Mouse (Mus musculus): Measurements from ENCODE around the gene Kcnb1.

Gene Kcnb1

DNA sequence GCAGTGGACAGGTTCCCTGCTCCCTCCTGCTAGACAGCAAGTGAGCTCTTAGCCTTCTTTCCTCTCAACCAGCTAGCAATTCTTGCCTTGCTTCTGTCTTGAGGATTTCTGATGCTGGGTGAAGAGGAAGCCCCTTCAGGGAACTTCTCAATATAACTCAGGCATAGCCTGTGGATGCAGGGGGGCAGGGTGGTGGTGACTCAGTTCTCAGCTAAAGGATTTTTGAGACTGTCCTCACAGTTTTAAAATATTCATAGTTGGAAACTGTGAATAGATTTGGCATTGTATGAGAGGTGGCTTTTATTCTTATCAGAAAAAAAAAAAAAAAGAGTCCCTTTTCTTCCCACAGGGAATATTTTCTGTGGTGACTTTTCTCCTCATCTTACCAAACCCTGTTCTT, 129.2 kb downstream of the Kcnb1 start:
- DNase-seq (ENCODE audit: low spot score in 2 of 2): no peak

DNA sequence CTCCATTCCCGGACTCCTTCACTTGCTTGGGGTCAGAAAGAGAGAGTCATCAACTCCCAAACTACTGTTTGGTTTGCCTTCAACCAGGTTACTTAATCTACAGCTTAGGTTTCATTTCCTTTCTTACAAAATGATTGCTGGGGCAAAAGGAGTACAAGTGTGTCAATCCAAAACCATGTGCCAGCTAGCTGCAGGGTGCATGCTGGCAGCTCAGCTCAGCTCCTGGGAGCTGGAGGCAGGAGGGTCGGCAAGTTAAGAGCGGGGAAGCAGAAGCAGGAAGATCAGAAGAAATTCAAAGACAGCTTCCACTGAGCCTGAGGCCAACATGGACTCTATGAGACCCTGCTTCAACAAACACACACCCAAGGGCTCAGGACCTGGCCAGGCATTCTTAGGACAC, 129.6 kb downstream of the Kcnb1 start:
- no peak for DNase-seq (ENCODE audit: low spot score in 2 of 2)

DNA sequence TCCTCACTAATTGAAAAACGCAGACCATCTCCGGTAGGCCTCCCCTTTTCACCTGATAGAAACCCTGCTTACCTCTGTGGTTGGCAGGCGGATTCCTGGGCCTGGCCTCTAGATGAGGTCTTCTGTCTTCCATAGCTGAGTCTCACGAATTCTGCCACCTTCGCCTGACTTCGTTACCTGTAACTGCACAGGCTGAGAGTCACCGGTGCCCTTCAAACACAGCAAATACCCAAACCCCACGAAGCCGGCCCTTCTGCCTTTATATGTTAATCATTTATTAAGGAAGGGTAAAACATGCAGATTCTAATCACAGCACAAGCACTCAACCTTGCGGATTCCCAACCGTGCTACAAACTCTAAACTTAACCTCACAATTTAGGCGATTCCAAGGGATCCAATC, 130.0 kb downstream of the Kcnb1 start:
- DNase-seq (ENCODE audit: low spot score in 2 of 2): no peak

DNA sequence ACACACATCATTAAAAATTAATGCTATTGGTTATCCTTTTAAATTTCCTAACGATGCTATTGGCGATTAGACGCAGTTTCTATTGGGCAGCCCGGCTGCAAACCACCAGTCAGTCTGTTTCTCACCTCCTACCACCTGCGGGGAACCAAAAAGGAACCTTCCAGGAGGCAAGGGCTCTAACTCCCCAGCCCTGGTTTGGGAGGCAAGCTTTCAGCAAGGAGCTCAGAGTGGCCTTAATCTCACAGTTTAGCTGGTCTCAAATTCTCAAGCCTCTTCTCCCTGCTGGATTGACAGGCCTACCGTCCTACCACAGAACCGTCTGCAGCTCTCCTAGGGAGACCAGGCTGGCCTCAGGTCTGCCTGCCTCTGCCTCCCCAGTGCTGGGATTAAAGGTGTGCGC, 130.4 kb downstream of the Kcnb1 start:
- DNase-seq (ENCODE audit: low spot score in 2 of 2): no peak

DNA sequence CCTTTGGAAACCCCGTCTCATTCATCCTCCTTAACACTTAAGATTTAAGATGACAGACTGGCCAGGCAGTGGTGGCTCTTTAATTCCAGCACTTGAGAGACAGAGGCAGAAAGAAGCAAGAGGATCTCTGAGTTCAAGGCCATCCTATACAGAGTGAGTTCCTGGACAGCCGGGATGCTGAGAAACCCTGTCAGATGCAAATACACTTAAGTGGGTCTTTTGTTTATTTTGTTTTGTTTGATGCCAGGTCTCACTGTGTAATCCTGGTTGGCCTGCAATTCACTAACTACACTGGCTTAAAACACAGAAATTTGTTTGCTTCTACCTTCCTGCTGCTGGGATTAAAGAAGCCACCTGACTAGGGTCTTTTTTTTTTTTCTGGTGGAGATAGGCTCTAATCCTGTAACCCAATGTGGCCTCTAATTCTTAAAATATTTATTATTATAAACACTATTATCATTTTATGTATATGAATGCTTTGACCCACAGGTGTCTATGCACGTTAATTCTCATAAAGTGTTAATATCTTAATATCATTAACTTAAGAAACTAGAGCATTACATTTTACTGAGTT, 131.1 kb downstream of the Kcnb1 start:
- no peak for DNase-seq (ENCODE audit: low spot score in 2 of 2)

DNA sequence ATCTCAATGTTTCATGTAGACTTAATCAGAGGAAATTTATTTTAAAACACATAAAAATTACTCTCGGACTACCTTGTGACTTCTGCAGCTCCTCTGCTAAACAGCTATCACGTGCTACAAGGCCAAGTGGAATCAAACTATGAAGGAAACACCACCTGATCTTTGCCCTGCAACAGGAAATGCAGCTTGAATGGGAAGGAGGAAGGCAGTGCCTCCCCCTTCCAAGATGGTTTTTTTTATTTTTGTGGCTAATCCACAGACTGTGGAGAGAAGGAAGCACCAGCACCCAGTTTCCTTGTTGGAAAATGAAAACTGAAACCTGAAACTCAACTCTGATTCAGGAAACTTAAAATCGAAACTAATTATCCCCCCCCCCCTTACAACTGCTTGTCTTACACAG, 131.8 kb downstream of the Kcnb1 start:
- no peak for DNase-seq (ENCODE audit: low spot score in 2 of 2)

DNA sequence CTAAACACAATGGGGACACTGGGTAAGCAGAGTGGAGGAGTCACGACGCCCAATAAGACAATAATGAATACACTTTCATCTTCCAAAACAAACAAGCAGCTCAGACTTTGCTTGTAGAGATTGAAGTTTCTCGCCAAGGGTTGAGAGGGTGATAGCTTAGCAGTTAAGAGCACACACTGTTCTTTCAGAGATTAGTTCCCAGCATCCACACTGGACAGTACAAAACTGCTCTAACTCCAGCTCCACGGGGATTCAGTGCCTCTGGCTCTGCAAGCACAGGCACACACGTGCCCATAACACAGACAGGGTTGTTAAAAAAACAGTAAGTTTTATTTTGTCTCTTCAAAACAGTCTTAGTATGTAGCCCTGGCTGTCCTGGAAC, 133.0 kb downstream of the Kcnb1 start:
- DNase-seq (ENCODE audit: low spot score in 2 of 2): no peak

DNA sequence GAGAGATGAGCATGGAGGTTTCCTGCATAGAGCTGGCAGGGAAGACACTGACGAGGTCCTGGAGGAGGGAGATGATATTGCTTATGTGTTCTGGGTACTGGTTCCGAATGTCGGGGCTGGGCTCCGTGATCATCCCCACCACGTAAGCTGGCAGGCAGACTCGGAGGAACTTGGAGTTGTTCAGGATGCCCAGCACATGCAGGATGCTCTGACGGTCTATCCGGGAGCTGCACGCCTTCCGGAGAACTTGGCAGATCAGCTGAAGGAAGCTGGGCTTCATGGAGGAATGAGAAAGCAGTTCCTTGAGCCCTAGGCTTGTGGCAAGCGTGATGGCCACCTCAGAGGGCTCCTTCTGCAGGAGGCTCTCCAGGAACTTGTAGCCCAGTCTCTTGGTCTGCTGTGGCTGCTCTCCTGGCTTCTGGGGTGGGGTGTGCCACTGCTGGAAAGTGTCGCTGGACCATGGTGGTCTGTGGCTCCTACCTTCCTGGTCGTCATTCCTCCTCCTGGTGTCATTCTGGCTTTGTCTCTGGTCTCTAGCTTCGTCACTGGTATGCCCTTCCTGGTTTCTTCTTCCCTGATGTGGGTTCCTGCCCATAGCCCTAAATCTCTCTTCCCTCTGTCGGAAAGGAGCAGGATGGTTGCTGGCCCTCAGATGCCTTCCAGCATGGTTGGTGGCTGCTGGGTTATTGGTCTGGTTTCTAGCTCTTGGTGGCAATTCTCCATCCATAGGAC, 133.6 kb downstream of the Kcnb1 start:
- no peak for DNase-seq (ENCODE audit: low spot score in 2 of 2)

DNA sequence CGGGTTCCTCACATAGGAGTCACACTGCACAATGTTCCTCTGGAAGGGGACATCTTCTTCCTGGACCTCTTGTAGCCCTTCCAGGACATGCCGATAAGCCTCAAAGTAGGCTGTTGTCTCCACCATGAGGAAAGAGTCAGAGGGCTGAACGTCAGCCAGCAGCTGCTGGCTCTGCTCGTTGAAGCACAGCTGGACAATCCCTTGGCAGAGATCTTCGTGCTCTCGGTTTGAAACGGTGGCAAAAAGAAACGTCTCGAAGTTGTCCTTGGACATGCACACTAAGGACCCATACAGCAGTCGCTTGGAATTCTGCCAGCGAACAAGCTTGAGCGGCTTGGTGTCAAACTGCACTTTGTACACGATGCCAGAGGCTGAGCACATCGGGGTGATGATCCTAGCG, 134.6 kb downstream of the Kcnb1 start:
- DNase-seq (ENCODE audit: low spot score in 2 of 2): no peak

DNA sequence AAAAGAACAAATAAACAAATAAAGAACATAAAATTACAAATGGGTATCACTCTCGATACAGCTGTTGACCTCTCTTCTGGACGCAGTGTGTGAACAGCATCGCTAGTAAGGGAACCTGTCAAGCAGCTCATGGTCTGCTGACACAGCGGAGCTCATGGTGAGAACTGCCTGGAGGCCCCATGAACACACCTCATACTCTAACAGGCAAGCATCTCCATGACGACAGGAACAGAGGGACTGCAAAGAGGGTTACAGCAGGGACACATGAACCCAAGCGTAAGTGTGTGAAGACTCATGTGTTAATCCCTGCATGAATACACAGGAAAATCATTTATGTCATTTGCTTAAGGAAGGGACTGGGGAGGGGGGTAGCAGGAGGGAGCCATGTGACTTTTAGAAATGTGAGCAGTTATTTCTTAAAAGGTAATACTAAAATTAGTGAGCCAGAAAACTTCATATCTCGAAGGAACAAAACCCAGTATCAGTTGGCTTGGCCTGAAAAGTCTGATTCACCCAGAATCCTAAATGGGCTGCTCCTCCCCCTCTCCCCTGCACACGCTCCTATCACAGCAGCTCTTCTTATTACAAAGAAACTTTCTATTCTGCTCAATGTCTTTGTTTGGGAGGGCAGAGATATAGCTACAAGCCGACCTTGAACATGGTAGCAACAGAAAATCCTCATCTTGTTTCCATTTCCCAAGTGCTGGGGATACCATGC, 136.7 kb downstream of the Kcnb1 start:
- no peak for DNase-seq (ENCODE audit: low spot score in 2 of 2)

DNA sequence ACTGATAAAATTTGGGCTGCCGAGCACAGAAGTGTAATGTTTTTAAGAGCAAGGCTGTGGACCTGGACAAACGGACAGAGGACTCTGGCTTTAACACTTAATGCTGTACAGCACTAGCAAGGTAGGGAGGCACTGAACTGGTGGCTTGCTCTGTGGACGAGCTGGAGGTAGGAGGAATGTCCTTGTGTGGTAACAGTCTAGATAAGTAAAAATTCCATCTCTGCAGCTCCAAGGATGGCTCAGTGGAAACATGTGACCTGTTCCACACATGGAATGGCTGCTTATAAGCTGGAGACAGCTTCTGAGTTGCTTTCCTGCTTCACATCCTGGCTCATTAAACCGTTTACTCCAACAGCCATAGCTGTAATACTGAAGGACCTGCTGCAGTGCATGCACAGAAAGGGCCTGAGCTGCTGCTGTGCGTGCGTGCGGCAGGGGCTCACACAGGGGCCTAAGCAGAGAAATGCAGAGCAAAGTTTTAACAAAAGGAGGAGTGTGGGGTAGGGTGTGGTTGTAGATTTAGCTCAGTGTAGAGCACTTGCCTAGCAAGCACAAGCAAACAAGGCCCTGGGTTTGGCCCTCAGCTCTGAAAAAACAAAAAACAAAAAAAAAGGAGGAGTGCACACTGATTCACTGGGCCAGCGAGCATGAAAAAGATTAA, 141.1 kb downstream of the Kcnb1 start:
- no peak for DNase-seq (ENCODE audit: low spot score in 2 of 2)

DNA sequence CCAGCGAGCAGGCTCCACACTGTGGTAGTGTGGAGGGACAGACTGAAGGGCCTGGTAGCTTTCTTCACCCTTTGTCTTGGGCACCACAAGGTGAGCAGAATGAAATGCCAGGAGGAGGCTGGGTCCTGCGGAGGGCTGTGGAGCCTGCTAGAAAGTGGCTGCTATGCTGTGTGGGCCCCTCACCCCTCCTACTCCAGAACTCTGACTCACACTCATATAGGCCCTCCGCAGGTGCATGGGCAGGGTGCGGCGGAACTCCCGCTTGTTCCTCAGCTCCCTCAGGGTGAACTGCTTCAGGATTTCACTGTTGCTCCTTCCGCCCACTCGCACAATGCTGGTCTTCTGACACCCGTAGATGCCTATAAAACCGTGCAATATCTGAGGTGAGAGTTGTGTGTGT, 141.7 kb downstream of the Kcnb1 start:
- no peak for DNase-seq (ENCODE audit: low spot score in 2 of 2)

Data from thymus, postnatal 10 days (tissue).